Mouse (Mus musculus) CD4-positive, CD25-positive, alpha-beta regulatory T cell, adult 2 months (primary cell): ENCODE data around the gene Gpr156.
A peak's percentile ranks its signal among the peaks of the same experiment; 100 is the strongest.

Experiments
- DNase-seq: peaks from one replicate; pipeline ENCODE4 v3.0.0-alpha.2; 2012; ENCODE audit warnings: low read depth, low spot score

Gene Gpr156

DNA sequence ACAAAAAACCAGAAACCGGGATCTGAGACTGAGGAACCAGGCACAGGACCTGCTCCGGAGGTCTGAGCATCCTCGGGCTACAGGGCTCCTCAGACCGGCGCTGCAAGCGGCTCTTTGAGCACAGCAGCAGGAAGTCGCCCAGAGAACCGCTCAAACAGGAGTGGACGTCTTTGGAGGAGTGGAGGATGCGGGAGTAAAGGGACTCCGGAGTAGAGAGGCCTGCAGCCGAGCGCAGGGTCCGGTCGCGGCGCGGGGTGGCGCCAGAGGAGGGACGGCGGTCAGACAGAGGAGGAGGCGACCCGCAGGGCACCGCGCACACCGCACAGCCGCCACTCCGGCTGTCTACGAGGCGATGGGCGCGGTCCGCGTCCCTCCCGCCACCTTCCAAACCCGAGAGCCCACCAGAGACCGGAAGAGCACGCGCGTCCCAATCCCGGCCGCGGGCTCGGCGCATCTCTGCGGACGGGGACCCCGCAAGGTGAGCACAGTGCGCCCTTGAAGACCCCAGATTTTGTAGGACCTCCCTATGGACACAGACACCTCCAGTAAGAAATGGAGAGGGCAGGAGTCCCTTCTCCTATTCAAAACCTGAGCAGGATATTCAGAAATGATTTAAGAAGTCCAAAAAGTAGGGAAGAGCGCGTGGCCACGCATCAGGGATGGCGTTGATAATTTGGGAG, at the start of gene Gpr156:
Gpr156 (plus strand) TSS at position 359 of the 680 bp plus-strand sequence.
- peak; percentile 6 for DNase-seq

DNA sequence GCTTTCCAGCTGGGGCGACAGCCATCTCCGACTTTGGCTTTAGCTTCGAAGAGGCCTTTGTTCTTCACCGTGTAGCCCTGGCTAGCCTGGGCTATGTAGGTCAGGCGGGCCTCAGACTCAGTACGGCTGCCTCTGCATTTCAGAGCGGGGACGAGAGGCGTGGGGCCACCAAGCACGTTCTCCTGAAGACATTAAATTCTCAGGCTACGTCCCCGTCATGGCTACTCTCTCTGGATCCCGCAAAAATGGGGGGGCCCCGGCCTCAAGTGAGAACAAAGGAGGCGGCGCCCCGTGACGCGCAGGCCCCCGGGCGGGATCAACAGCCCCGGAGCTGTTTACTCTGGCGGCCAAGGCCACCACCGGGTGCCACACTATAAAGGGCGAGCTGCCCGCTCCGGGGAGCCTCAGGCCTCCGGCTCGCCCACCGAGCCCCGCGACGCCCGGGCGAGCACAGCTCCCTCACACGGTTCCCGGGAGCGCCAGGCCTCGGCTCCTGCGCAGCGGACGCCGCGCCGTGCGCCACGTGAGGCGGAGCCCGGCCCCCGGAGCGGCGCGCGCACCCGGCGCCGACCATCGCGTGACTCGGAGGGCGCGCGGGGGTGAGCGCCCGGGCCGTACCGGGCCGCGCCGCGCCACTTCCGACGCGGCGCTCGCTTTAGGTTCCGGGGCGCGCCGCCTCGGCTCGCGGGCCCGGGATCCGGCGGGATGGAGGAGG, 48.3 kb upstream of the Gpr156 start, which contains the start of gene Lrrc58:
Lrrc58 (plus strand) TSS at position 599 of the 715 bp plus-strand sequence.
- peak; percentile 91 for DNase-seq

DNA sequence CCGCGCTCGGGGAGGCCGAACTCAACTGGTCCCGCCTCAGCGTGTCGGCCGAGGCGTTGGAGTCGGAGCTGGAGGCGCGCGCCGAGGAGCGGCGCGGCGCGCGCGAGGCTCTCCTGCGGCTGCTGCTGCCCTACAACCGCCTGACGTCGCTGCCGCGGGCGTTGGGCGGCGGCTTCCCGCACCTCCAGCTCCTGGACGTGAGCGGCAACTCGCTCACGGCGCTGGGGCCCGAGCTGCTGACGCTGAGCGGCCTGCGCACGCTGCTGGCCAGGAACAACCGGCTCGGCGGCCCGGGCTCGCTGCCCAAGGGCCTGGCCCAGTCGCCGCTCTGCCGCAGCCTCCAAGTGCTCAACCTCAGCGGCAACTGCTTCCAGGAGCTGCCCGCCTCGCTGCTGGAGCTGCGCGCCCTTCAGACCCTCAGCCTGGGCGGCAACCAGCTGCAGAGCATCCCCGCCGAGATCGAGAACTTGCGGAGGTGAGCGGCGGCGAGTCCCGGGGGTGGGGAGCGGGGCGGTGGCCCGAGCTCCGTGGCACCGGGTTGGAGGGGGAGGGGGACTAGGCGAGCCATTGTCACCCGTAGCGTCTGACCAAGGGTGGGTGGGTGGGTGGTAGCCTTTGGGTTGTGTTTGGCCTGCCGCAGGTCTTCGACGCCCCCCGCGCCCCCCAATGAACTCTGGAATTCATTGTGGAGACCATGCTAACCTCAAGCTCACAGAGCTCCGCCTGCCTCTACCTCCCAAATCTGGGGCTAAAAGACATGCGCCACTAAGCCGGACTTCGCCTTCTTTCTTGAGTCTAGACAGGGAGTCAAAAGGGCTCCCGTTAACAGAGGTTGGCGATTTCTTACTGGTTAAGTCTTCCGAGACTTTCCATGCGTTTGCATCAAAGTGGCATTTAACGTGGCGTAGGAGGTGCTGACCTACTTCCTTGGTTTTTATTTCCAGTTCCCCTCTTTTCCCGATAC, 47.5 kb upstream of the Gpr156 start:
- peak; percentile 83 for DNase-seq

DNA sequence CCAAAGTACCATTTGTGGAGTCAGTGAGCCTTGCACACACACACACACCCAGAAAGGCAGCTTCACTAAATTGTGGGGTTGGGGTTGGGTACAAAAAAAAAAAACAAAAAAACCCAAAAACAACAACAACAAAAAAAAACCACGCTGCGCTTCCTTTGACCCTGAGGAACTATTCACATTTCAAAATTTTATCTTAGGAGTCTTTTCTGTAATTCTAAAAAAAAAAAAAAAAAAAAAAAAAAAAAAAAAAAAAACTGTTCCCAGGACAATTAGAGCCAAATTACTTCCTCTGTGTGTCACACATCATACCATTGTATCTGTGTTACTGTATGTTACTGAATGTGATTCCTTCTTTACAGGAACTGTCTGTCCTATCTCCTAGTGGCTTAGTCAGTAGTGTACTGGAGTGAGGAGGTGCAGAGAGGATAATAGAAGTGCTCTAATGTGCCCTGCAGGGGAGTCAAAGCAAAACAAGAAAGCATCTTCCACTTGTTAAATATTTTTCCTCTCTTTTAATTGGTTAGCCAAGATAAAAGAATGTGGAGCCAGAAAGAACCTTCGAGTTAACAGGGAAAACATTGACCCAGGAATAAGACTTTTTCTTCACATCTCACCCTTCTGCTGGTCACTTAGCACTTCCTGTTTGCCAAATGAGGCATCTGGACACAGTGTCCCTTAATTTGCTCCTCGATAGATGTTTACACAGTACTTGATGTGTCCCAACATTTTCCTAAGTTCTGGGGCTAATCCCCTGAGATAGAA, 46.6 kb upstream of the Gpr156 start:
- peak; percentile 38 for DNase-seq

DNA sequence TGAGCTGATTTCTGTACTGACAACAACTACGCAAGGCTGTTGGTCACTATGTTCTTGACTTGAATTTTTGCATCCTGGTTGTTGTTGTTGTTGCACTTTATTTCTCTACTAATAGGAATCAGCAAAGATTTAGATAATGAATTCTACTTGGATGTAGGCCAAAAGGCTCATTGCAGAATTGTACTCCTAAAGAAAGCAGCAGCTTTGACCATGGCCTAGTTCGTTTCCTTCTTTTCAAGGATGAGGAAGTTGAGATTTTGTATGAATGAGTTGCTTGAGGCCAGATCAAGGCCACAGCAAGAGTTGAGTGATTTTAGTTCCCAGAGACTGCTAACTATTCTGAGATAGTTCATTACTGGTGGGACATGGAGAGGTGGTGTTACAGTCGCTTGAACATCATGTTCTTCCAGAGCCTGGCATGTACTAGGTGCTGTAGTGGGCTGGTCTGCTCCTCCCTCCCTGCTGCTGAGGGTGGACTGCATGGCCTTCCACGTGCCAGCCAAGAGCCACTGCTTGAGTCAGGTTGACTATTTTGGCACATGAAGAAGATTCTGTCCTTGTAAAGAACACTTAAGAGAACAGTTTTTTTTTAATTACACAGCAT, 45.1 kb upstream of the Gpr156 start:
- DNase-seq: no peak

DNA sequence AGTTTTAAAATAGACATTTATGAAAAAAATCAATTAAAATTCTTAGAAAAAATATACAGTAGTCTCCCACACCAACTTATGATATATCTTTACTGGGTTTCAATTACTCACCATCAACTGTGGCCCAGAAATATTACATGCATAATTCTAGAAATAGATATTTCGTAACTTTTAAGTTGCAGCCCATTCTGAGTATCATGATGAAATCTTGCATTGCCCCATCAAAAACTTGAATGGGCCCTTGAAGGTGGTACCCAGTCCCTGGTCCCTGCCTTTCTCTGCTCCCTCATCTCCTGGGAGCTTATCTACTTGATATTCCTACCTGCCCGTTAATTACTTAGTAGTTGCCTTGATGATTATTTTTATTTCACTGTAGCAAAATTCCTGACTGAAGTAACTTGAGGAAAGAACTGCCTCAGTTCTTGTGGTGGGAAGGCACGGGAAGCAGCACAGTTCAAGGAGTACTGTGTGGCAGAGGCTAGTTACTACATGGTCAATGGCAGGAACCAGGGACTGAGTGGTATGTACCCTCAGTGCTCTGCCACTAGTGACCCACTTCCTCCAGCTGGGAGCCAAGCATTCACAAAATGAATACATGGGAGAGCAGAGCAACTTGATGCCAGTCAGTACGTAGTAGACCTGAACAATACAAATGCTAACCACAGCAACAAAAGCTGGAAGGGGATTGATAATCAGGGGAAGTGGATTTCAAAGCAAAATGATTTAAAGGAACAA, 41.6 kb upstream of the Gpr156 start:
- DNase-seq: no peak

DNA sequence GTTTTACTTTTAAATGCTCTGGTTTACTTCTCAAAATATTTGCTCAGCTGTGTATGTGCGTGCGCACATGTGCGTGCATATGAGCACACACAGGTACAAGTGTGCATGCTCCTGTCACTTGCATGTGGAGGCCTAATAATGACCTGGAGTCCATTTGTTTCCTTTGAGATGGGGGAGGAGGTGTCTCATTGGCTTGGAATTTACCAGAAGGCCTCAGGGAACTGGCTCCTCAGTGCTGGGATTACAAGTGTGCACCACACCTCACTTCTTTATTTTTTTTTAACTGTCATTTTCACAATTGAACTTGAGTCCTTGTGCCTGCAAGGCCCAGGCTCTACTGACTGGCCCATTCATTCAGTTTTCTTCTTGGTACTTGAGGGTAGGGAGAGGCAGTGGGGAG, 38.9 kb upstream of the Gpr156 start:
- DNase-seq: no peak

DNA sequence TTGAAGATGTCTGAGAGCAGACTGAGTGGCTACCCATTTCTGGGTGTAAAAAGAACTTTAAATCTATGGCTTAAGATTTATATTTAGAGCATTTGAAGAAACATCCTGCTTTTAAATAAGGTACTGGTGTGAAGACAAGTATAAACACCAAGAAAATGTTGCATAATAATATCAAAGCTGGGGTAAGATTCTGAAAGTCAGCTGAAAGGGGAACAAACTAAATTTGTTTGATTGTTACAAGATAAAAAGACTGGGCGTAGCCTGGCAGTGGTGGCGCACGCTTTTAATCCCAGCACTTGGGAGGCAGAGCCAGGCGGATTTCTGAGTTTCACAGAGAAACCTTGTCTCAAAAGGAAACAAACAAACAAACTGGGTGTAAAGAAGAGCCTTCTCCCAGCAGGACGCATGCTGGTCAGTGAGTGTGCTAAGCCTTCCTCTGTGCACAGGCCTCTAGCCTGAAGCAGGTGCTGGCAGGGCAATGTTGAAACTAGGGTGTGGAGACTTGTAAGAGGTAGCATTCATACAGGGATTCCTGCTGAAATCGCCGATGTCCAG, 37.3 kb upstream of the Gpr156 start:
- no peak for DNase-seq

DNA sequence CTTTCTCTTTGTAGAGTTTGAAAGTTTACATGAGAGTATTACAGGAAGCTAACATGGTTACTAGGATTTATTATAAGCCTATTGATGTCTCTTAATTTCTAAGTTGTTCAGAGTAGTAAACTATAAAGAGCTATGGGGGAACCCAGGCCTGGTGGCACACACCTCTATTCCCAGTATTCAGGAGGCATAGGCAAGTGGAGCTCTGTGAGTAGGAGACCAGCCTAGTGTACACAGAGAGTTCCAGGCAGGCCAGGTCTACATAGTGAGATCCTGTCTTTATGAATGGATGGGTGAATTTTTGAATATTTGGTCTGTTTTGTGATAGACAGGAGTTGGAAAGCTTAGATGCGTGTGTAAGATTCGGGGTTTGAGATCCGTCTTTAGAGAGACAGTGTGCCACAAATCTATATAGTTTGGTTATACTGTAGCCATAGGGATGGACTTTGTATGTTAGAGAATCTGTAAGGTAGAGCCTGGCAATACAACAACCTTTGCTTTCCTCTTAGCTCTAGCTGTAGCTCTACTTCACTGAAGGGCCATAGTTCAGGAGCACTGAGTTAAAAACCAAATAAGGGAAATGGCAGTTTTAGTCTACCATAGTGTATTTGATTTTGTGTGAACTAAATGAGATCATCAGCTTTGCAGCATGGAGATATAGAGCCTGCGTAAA, 36.4 kb upstream of the Gpr156 start:
- no peak for DNase-seq

DNA sequence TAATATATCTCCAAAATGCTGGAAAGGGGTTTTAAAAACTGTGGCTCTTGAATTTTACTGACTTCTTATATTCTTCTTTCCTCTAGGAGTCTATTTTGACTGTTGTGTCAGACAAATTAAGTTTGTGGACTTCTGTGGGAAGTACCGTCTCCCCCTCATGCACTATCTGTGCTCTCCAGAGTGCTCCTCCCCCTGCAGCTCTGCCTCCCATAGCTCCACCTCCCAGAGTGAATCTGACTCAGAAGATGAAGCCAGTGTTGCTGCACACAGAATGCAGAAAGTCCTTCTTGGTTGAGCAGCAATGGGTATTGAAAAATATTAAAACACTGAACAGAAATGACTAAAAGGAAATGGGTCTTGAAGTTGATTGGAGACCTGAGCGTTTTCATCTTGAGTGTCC, 35.1 kb upstream of the Gpr156 start:
- DNase-seq: no peak

DNA sequence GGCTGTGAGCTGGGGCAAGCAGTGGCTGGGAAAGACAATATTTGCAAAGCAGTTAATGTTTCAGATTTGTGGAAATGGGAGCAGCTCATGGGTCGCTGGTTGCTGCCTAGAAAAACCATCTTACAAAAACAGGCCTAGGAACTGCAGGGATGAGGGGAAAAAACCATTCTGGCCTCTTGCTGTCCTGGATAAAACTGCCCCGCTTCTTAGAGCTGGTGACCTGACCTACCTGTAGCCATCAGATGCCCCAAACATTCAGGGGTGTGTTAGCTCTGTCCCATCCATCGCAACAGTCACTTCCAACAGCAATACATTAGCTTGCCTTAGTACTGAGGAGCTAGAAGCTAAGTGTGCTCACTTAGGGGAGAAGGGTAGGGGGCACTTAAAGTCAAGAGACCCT, 27.3 kb upstream of the Gpr156 start:
- DNase-seq: no peak

DNA sequence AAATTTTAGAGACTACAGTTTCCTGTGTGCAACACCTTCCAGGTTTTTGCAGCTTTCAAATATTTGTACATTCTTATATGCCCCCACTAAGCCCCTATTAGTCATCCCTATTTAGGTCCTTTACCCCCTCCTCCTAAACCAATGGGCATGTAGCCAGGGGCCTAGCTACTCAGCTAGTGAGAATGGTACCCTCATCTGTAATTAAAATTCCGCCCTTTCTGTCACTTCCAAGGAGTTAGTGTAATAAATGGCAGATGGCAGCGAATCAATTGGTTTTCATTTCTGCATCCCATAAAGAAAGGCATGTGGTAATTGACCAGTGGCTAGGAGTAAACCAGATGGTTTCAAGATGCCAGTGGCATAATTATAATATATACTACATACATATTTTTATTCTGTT, 23.6 kb upstream of the Gpr156 start:
- DNase-seq: no peak

DNA sequence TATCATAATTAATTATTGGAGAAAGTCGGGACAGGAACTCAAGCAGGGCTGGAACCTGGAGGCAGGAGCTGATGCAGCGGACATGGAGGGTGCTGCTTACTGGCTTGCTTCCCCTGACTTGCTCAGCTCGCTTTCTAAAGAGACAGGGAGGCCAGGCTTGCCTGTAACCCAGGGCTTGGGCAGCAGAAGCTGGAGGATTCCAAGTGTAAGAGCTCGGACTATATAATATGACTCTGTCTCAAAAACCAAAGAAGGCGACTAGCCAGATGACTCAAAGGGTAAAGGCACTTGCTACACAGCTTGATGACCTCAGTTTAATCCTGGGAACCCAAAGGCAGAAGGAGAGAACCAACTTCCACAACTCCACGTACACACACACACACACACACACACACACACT, 22.9 kb upstream of the Gpr156 start:
- no peak for DNase-seq

DNA sequence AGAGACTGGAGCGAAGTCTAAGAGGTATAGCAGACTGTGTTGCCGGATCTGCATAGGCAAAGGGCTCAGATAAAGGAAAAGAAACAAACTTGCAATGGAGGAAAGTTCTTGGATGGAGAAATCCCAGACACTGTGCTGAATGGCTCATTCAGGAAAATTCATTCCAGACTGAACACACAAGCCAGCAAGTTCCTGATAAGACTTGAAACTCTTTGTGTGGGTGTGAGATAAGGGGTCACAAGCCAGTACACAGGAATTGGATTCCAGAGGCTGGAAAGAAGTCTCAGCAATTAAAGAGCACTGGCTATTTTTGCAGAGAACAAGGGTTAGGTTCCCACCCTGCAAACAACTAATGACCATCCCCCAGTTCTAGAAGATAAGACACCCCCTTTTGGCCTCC, 22.4 kb upstream of the Gpr156 start:
- no peak for DNase-seq

DNA sequence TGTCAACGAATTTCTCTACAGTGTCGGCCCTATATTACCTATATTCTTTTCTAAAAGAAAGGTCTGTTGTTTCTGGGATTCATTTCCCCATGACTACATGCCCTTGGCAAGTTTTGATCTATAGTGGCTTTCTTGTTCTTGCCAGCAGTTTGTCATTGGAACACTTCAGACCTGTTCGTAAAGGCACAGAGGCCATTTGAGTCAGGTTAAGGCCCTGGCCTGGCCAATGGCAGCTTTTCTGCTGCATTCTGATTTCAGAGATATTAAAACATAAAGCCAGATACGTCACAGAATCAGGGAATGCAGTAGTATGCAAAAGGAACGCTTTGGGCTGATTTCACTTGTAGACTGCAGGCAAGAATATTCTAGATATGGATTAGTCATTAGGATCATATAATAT, 17.5 kb upstream of the Gpr156 start:
- DNase-seq: no peak

DNA sequence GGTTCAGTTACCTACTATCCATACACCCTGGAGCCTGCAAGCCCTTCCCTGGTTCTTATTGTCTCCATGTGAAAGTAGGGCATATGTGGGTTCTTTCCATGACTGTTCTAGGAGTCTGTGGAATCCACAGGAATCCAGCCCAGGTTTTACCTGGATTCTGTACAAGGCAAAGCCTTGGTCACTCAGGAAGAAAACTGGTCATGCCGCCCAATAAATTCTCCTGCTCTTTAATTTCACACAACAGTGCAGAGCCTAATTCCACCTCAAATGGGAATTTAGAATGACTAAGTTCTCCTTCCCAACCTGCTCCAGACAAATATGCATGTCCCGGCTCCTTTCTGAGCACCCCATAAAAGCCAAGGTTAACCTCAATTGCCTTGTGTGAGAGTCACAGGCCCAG, 16.9 kb upstream of the Gpr156 start:
- no peak for DNase-seq

DNA sequence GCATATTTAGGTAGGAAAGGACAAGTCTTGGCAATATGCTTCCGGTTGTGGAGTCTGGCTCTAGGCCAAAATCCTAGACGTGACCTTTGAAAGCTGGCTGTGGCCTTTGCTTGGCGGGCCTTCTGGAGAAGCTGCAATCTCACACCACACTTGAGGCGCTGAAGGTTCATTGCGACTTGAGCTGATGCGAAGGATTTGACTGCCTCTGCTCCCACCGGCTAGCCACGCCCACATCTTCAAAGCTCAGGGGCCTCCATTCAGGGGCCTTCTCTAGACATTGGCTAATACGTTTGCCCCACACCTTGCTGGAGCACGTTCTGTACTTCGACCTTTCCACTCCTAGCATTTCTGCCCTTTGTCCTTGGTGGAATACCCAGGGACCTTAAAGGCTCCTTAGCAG, 15.0 kb upstream of the Gpr156 start:
- no peak for DNase-seq

DNA sequence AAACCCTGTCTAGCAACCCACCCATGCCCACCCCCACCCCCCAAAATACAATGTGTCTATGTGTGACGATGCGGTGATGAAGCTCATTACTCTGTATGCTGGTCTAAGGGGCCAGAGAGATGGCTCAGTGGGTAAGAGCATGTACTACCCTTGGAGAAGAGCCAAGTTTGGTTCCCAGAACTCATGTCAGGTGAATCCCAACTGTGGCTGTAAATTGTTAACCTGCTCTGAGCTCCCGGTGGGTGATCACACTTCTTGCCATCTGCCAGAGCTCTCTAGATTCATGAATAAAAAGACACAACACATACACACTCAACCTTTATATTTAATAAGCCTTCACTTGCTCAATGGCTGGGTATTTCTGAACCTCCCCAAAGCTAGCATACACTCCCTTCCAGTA, 9.8 kb upstream of the Gpr156 start:
- no peak for DNase-seq

DNA sequence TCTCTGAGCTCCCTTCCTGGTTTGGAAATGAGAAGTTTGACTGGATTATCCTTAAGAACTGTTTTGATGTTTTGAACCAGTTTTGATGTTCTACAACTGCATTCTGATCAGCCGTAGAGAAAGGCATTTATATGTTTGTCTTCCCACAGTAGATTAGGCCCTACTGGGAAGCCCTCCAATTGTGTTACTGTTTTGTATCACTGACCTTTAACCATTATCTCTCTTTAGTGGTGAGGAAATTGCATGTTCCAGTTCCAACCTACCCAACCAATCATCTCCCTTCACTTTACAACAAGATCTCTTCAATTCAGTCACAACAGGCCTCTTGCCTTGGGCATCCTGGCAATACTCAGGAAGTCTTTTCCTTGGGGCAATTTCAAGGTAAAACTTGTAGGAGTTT, 5.2 kb upstream of the Gpr156 start:
- no peak for DNase-seq

DNA sequence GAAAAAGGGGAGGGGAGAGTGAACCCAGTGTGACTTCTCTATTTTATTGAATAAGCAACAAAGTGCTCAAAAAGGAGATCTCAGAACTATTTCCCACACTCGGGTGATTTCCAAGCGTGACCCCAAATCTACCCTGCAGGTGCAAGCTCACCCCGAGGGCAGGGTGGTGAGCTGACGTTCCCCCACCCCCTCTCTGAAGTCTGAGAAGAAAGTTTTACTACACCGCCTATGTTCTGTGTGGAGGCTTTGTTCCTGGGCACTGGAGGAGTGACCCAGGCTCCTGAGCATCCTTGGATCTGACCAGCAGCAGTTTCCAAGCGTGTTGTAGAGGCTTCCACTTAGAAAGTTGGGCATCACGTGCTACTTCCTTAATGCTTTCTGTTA, 514 bp downstream of the Gpr156 start:
- no peak for DNase-seq
